Mouse (Mus musculus) adrenal gland, adult 18-20 months (tissue): Measurements from ENCODE around the gene Klhdc4. TPM values are rescaled to one million over a fixed set of nuclear protein-coding genes. Genes with fewer than 3 reads are reported as not detected.

ENCODE experiments used
- DNase-seq, 2 experiments: peaks; one replicate each; pipeline ENCODE4 v3.0.0; 2021 to 2022; ENCODE audit warnings: low spot score in 2 of 2
- long read RNA-seq, 2 experiments: library from polyadenylated mRNA; stranded (forward); transcript quantifications; one replicate each; pipeline ENCODE4 v2.0.0; 2021
- total RNA-seq, 2 experiments: library from RNA; stranded (reverse); gene quantifications; 1 replicate in 1 of 2; 2 replicates in 1 of 2; pipeline ENCODE4 v1.2.3; 2021

The Klhdc4 gene
- 10 to 100 TPM; 23.1 to 26.5 TPM for total RNA-seq
- long read RNA-seq, experiment 1, transcript Klhdc4-201 (12 exons, 2,078 nt), result major isoform, 16 of 19 reads
- long read RNA-seq, experiment 1, partial matches to known transcripts, result 0 of 19 reads
- long read RNA-seq, experiment 1, other reads (novel, unspliced or antisense), result 3 of 19 reads
- long read RNA-seq, experiment 2, transcript Klhdc4-201 (12 exons, 2,078 nt), result major isoform, 65 of 86 reads
- long read RNA-seq, experiment 2, partial matches to known transcripts, result 6 of 86 reads
- long read RNA-seq, experiment 2, other reads (novel, unspliced or antisense), result 14 of 86 reads

DNA sequence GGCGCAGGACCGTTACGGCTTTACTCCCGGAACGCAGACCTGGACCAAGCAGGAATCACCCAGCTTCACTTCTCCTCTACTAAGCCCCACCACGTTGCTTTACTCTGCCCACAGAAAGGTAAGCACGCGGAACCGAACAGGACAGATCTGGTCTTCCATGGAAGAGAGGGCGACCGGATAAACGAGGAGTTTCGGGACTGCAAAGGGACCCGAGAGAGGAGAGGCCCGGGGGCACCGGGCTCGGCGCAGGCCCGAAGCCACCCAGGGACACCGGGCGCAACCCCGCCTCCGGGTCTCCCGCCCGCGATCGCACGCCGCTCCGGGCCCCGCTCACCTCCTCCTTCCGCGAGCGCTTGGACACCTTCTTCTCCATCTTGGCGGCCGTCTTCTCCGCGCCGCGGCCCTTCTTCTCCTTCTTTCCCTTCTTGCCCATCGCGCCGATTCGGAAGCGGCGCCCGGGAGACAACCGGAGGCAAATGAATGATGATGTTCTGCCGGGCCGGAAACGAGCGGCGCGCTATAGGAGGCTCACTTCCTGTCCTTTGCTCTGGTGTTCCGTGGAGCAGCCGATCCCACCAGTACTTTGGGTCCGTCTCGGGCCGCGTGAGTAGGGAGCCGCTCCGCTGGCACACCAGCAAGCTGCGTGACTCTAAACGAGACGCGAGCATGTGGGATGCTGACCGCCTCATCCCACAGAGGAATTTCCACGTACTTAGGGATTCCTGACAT, at the start of gene Klhdc4:
Gene Klhdc4 (minus strand): TSS at position 522 of the 729 bp plus-strand sequence.
- DNase-seq, result peak; percentile 88

DNA sequence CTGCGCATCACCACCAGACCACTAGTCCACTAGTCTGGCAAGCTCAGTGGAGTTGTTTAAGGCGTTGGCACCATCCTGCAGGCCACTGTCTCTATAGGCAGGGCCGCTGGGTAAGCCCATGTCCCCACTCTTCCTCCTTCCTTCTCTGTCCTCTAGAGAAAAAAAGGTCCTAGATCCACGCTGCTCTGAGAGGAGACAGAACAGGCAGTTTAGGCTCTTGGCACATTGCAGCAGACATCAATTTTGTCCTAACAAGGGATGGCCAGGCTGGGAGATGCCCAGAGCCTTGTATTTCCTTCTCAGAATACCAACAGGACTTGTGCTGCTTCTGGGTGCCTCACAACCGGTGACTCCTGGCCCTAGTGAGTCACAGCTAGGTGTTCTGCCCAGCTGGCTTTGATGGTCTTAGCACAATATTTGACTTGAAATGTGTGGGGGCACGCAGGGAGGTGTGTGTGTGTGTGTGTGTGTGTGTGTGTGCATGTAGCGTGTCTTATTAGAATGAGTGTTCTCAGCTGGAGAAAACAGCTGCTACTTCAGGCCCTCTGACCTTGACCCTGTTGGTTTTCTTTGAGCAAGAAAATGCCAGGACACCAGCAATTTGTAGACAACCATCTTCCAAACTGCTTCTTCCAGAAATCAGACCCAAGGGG, 48.6 kb upstream of the Klhdc4 start:
- no peak for DNase-seq

DNA sequence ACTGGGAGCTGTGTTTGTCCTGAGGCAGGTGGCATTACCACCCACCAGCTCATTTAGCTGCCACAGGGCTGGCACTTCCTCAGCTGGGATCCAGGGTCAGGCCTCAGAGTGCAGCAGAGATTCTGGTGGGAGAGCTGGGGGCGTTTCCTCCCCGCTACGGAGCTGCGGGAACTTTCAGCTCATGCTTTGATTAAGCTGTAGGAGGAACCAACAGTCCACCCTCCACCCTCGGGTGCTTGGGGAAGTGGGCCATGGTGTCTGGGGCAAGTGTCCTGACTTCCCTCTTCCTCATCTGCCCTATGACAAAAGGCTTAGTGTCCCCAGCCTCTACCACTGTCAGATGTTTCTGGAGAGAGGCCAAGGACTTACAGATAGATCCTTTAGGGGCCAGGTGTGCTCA, 47.8 kb upstream of the Klhdc4 start:
- no peak for DNase-seq

DNA sequence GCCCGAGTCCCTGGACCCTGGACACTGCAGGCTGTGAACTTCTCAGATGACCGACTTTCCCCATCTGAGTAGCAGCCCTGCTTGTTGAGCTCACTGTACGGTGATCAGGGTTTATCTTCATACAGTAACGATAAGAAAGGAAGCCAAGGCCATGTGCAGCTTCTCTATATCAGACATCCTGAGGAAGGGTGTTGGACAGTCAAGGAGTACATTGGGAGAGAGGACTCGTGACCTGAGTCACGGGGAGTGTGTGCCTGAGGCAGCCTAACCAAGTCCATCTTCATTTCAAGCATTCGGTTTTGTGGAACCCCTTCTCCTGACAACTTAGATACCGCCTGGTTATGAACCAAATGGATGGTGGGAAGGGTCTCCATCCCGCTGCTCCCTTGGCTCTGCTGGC, 46.1 kb upstream of the Klhdc4 start:
- DNase-seq, result no peak

DNA sequence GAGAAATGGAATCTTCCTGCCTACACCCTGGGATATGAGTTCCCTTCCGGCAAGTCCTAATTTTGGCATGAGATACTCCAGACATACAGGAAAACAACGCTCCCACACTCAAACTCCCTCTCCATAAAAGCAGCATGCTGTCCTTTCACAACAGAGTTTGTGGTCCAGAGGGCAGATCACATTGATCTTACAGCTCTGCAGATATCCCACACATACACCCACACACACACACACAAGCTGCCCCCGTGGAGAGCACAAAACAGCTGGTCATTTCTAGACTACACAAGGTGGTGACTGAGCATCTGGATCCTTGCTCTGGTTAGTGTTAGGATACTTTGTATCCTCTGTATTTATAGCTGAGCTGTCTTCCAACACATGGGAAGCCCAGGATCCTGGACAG, 45.7 kb upstream of the Klhdc4 start:
- DNase-seq, result no peak

DNA sequence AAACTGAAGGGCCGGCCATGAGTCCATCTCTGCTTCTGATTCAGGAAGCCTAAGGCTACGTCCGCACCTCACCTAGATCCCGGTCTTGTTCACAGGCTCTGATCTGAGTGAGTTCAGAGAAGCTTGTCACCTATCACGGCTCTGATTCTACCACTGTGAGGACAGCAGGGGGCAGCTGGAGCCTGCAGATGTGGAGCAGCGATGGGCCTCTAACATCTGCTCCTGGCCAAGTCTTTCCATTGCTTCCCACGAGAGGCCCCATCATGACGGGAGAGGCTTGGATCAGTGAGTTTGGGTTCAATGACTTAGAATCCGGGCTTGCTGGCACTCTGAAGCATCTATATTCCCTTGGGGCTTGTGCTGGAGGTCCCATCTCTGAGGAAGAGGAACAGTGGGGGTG, 44.7 kb upstream of the Klhdc4 start:
- DNase-seq, result peak; percentile 48 to 50

DNA sequence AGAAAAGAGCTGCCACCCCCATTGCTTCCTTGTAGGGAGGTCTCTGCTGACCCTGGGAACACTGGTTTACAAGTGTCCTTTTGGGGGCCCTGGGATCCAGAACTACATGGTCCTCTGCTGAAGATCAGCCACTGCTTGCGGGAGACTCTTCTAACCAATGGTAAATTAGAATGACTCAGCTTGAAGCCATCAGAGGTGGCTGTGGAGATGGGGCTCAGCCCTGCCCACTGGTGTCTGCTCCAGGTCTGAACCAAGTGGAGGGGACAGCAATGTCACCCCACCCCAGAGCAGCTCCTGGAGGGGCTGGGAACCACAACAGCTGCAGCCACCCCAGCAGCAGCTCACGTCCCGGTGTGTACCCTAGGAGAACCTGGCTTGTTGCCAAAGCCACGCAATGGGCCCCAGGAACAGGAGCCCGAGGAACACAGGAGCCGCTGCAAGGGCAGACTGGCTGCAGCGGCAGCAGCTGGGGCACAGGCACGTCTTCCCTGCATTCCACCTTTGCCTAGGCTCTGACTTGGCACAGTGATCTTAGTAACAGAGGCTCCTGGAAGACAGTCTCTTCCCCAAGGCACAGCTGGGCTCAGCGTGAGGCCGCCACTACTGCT, 42.6 kb upstream of the Klhdc4 start:
- DNase-seq, result peak in 1 of 2 experiments; percentile 23

DNA sequence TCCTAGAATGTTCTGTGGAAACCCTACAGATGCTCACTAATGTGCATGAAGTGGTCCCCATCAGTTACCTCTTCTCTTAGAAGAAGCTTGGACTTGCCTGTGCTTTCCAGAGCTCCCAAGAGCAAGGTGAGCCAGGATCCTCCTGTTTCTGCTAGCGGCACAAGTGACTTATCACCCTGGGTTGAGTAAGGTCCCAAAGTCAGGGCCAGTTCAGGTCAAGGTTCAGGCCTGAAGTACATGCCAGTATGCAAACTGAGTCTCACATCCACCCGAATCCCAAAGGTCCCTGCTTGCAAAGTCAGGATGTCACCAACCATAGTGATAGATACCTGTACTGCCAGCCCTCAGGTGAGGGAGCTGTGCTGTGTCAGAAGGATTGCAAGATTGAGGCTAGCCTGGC, 40.8 kb upstream of the Klhdc4 start:
- DNase-seq, result no peak

DNA sequence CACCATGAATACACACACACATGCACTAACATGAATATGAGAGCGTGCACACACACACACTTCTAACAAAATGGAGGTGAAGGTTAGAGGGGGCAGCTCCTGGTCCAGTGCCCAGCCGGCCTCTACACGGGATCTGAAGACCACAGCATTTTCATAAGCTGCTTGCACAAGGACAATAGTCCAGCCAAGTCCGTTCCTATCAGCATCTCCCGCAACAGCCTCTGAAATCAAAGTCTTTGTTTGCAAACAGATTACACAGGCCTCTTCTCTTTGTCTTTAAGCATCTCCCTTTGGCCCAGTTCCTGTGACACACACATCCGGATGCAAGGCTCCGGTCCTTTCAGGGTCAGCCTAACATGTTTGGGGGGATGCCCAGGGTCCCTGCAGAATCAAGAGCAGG, 39.5 kb upstream of the Klhdc4 start:
- DNase-seq, result no peak

DNA sequence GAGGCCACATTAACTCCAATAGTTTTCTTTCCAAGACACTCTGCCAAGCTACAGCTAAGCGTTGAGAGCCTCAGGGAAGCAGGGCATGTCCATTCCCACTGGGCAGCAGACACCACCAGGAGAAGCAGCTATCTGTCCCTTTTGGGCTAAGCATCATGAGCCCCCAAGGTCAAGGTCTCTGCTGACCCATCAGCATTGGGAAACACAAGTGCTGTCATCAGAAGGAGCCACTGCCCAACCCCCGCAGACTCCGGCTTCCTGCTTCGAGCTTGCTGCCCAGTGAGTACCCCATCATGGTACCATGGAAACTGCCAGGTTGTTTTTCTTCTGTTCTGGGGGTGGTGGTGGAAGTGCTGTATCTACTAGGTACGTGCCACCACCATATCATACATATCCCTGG, 38.8 kb upstream of the Klhdc4 start:
- DNase-seq, result peak in 1 of 2 experiments; percentile 43

DNA sequence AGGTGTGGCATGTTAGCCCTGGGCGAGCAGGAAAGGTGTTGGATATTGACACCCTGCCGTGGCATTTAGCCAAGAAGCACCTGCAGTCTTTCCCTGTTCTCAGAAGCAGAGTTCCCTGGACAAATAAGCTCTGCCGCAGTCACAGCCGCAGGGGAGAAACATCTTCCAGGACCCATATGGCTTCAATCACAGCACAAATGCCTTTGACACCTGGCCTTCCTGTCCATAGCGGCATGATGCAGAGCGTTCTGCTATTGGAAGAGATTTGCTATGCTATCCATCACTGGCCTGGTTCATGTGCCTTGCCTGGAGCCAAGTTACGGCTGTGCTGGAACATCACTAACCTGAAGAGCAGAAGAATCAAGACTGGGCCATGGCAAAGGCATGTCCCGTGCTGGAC, 36.0 kb upstream of the Klhdc4 start:
- no peak for DNase-seq

DNA sequence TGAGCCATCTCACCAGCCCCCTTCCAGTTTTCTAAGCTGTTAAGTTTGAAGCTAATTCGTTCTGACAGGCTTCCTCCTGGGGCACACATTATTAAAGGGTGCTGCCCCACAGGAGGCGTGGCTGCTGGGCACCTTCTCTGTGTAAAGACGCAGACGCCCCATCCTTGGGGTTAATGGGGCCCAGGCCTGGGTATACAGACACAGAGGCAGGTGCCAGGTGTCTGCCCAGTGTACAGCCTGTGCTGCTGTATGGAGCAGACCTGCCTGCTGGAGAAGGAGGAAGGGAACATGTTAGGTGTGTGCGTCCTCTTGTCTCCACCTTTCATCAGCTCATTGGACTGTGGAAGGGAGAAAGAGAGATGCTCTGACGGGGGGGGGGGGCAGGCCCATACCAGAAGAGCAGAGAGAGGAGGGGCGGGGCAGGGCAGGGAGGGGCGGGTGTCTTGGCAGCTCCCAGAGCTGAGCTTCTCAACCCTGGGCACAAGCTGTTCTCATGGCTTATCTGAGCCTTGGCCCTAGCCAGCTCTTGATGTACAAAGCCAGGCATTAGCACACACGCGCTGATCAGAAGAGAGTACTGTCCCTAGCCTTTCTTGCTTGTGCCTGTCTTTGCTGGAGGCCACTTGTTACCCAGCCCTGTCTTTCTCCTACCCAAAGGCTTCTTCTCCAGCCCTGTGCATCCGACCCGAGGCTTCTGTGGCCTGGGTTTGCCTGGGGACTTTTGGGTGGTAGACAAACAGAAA, 32.6 kb upstream of the Klhdc4 start:
- no peak for DNase-seq

DNA sequence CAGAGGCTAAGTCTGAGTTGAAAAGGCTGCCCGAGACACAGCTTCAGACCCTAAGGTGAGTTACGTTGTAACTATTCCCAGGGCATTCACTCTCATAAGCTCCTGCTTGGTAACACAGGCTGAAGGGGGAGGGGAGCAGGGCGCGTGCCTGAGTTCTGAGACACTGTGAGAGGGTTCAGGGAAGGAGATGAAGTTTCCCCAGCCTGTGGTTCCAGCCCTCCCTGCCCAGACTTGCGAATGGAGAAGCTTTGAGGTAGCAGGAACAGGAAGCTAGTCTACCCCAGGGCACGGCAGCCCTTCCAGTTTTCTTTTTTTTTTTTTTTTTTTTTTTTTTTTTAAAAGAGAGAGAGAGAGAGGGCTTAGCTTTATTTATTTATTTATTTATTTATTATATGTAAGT, 31.9 kb upstream of the Klhdc4 start:
- DNase-seq, result no peak

DNA sequence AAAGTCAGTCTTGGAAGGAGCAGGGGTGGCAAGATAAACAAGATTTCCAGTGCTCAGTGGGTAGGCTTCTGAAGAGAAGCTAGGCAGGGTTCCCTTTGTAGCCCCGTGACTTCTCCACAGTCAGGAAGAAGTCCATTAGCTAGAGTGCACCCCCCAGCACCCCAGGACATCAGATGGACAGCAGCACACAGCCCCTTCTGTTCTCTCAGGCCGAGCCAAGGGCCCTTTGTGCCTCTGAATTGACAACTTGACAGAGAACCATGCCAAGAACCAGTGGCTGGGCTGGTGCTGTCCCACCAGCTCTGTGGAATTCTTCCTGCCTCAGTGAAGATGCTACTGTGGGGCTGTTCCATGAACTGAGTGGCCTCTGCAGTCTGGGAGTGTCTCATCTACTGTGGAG, 28.4 kb upstream of the Klhdc4 start:
- DNase-seq, result no peak

DNA sequence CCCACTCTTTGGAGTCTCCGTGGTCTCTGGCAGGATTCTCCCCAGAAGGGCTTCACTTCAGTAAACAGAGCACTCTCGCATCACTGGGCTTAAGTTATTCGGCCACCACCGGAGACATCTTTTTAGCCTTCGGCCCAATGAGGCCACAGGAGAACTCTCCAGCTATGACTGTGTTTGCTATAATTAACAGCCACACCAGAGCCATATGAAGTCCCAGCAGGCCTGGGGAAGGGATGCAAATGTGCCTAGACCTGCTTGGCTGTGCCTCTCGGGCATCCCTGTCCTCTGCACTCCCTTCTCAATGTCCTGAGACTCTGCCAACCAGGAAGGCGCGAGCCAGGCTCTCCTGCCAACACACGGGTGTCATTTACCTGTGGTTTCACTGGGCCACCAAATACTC, 28.0 kb upstream of the Klhdc4 start:
- peak in 1 of 2 experiments; percentile 16 for DNase-seq

DNA sequence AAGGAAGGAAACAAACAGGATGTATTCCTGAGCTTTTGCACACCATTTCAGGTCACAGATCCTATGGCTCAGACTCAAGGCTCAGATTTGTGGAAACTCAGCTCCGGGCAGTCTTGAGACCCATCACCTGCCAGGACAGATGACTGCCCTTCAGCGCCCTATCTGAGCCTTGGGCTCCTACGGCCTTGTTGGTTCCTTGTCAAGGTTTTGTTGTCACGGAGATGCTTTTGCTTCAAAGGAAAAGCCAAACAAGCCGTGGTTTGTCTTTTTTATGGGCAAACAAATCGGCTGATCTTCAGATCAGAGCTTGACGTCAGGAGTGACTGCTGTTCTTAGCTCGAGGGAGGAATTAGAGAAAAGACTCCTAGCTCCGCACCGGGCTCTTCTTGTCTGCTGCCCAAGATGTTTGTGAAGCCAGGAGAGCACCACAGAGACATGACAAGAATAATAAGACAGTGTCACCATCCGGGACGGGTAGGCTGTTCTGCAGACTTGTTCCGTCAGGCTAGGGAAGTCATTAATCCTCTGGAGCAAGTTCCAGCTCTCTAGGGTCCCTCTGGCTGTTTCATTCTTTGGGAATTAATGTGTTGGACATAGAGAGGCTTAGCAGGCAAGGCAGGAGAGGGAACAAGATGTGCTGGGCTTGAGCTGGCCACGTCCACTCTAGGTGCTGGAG, 26.8 kb upstream of the Klhdc4 start:
- DNase-seq, result peak in 1 of 2 experiments; percentile 22

DNA sequence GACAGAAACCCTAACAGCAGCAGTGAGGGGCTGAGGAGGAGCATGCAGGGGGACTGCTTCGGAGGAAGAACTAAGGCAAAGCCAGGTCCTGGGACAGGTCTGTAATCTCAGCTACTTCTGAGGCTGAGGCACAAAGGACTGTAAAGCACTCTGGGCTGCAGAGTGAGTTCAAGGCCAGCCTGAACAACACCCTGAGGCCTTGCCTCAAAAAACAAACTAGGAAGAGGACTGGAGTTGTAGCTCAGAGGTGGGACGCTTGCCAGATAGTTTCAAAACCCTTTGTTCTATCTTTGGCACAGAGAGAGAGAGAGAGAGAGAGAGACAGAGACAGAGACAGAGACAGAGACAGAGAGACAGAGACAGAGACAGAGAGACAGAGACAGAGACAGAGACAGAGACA, 24.2 kb upstream of the Klhdc4 start:
- DNase-seq, result peak; percentile 24 to 29

DNA sequence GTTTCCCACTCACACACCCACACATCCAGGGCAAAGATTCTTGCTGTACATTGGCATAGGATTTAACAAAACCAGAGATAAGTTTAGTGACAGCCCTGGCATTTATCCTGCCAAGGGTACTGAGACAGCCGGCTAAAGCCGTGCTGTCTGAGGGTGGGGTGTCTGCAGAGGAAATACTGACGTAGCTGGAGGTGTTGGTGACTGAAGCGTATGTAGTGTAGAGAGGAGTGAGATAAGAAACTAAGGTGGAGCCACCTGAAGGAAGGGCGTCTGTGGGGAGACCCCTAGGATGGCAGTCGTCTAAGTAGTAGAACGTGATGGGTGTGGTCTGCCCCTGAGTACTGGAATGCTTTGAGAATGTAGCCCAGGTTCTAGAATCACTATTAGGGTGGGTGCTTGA, 23.1 kb upstream of the Klhdc4 start:
- peak in 1 of 2 experiments; percentile 13 for DNase-seq

DNA sequence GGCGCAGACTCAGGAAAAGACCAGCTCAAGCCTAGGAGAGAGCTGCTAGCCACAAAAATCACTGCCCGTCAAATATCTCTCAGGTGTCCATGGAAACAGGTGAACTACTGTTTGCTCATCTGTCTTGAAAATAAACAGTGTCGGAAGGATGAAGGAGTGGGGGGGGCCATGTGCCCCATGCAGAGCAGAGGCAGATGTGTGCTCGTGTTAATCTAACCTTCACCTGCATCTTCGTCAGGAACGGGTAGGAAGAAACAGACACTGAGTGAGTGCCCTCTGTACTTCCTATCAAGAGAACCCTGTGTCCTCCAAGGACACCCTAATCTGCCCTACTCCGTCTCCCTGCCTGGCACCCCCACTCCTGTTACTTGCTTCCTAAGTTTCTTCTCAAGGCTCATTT, 22.3 kb upstream of the Klhdc4 start:
- peak in 1 of 2 experiments; percentile 16 for DNase-seq

DNA sequence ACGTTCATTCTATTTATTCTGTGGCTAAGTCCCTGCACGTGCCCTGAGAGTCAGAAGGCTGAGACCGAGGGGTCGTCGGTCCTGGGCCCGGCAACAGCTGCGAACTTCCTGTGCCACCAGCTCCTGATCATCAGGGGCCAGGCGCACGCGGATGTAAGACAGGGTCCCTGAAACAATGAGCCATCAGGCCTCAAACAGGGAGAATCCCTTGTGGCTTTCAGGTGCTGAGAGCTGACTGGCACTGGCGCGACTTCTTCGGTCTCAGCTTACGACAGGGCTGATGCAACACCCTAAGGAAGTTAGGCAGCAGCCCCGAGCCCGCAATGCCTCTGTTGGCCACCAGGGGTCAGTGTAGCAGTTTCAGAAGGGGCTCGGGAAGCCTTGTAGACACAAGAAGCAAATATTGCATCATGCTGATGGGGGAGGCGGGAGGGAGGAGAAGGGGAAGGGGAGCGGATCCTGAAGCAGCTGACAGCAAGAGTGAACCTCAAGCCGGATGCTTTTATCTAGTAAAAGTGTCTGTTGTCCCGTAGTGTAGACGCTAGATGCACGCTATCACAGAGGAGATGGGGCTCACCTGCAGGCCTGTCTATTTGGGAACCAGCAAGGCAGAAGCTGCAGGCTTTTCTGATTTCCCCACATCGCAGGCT, 21.6 kb upstream of the Klhdc4 start:
- peak; percentile 97 to 98 for DNase-seq
